Mouse (Mus musculus): ENCODE results near the gene Sesn1. TPM values are rescaled to one million over a fixed set of nuclear protein-coding genes. Genes with fewer than 3 reads are reported as not detected.

Sesn1 gene
- polyA plus RNA-seq, 1 experiment from 2014 or later: 44.2 TPM

Other genes with a start within 250 kb of the Sesn1 start
- 0.31 and 0.82 TPM in 2 replicates for gene Ccdc162, start 93.3 kb upstream of the Sesn1 start, polyA plus RNA-seq (2015; fragmentation: Nextera tagmentation; extraction: Ambion mirVana)
- 21.2 and 23.2 TPM in 2 replicates for gene Cep57l1, start 64 bp upstream of the Sesn1 start, polyA plus RNA-seq (2015; fragmentation: Nextera tagmentation; extraction: Ambion mirVana)
- 7.3 and 7.4 TPM in 2 replicates for gene Armc2, start 208.5 kb downstream of the Sesn1 start, polyA plus RNA-seq (2015; fragmentation: Nextera tagmentation; extraction: Ambion mirVana)

Measured in forebrain, embryonic 13.5 days (tissue).